Mouse (Mus musculus) gastrocnemius, postnatal 4 days (tissue): ENCODE data around the gene Elf4. TPM values are rescaled to one million over a fixed set of nuclear protein-coding genes. Genes with fewer than 3 reads are reported as not detected.

Experiments used
- DNase-seq, 2 experiments: peaks; one replicate each; pipeline ENCODE4 v3.0.0; 2021 to 2022; ENCODE audit warnings: low spot score in 2 of 2, mixed read lengths in 2 of 2
- total RNA-seq, 2 experiments: library from RNA; stranded (reverse); gene quantifications; 2 replicates each; pipeline ENCODE4 v1.2.3; 2021

Gene Elf4
- total RNA-seq, 2 experiments from 2014 or later, result 19.2 to 19.5 TPM

- no peak for DNase-seq
Measured at GRCm38 (mm10) chrX:48389380-48389779, 73.6 kb downstream of the Elf4 start.

DNA sequence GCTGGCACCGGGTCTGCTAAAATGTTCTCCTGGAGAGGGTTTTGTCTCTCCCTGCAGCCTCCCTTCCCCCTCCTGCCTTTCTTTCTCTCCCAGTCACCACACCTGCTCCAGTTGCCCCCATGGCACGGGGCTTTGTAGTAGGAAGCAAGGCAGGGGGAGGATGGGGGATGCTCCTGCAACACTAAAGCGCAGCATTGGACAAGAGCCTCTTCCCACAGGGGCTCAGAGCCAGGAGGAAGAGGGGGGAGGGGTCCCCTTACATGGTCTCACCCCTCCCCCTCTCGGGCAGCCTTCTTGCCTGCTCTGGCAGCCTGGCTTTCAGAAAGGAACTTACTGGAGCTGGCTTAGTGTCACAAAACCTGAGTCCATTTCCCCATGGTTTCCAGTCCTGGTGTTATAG lies 77.0 kb downstream of the Elf4 start:
- DNase-seq, result no peak

- DNase-seq, result peak in 1 of 2 experiments; percentile 20
Measured at GRCm38 (mm10) chrX:48383643-48384042, 79.3 kb downstream of the Elf4 start.

DNA sequence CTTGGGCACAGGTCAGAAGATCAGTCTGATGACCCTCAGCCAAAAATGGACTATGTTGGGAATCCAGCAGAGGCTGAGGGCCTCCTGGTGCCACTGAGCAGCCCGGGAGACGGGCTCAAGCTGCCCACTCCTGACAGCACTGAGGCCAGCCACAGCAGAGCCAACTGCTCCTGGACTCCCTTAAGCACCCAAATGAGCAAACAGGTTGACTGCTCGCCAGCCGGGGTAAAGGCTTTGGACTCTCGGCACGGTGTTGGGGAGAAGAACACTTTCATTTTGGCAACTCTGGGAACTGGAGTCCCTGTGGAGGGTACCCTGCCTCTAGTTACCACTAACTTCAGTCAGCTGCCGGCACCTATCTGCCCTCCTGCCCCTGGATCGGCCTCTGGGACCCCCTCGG lies 95.1 kb downstream of the Elf4 start:
- no peak for DNase-seq

DNA sequence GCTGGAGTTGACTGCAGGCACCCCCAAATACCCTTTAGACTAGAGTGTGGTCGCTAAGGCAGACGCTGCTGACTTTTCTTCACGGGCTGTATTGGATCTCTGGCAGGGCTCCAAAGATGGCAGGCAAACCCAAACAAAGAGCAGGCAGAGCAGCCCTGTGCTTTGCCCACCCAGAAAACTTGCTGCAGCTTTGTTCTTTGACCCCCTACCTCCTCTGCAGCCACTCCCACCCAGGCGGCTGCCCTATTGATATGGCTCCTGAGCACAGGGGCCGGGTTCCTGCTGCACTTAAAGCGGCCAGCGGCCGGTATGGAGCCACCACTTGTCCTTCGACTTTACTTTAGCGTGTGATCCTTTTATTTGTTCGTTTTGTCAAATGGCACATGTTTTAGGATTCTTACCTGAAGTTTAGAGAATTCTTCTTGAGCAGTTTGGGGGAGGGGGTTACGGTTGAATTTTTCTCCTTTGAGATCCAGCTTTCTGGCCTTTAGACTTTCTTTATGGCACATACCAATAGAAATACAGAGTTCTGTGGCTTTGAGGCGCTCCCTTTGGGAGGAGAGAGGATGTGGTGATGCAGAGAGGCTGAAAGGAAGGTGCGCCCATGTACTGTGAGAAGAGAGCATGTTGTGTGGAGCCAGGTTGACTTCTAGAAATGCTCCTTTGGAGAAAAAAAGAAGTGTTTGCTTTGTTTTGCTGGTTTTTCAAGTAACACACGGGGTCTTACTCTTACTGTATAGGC lies 96.9 kb downstream of the Elf4 start:
- no peak for DNase-seq

Other genes starting within 250 kb of the Elf4 start
- gene Utp14a, start 206.3 kb downstream of the Elf4 start, total RNA-seq, result 10 to 100 TPM; 19.2 to 19.5 TPM
- gene Bcorl1, start 121.8 kb downstream of the Elf4 start, total RNA-seq, result 10 to 100 TPM; 11.1 to 11.2 TPM
- 10 to 100 TPM; 40.0 to 43.3 TPM for gene Aifm1, start 50.4 kb upstream of the Elf4 start, total RNA-seq
- 1 to 10 TPM in 1 of 2 experiments, under 1 TPM in 1; 0.56 to 1.8 TPM for gene Rab33a, start 56.2 kb upstream of the Elf4 start, total RNA-seq
- gene Zfp280c, start 131.4 kb upstream of the Elf4 start, total RNA-seq, result 10 to 100 TPM; 14.4 to 15.3 TPM
- 1 to 10 TPM; 2.3 to 3.1 TPM for gene Slc25a14, start 160.3 kb upstream of the Elf4 start, total RNA-seq
- not detected for gene Gpr119, start 211.3 kb upstream of the Elf4 start, total RNA-seq
- 1 to 10 TPM; 3.6 to 5.0 TPM for gene Rbmx2, start 231.9 kb upstream of the Elf4 start, total RNA-seq